Mouse (Mus musculus) spleen, adult 2 months (tissue): ENCODE results near the gene Adi1.

ENCODE experiments used
- CTCF ChIP-seq: fragments of 200-500 bp; IDR thresholded peaks from 2 replicates; pipeline ENCODE4 v1.5.1; 2011; ENCODE audit warnings: mild to moderate bottlenecking, inconsistent platforms; ENCODE audit not compliant: insufficient read depth, insufficient read length, insufficient replicate concordance; ENCODE audit errors: extremely low read depth
- POLR2A ChIP-seq: fragments of 200-500 bp; IDR thresholded peaks from 2 replicates; pipeline ENCODE4 v1.6.1; 2011; ENCODE audit warnings: low read depth, low read length, inconsistent platforms

GRCm38 (mm10) chr12:28627092-28627491, 47.9 kb upstream of the Adi1 start:
- TF ChIP-seq CTCF (no peak), POLR2A (no peak)
